Mouse (Mus musculus) monocyte, adult 5-6 weeks (primary cell): ENCODE results near the gene Aasdh. TPM values are rescaled to one million over a fixed set of nuclear protein-coding genes. Genes with fewer than 3 reads are reported as not detected.
"Not testable (repeated sequence)": the region's sequence is repeated elsewhere in the genome, so short reads cannot be mapped to it uniquely, and the experiment has no call there.

Experiments used
- ATAC-seq: fragments of 153-309, 156-312 bp; replicated peaks from 2 replicates; pipeline ENCODE4 v1.8.0; 2017; ENCODE audit warnings: mild to moderate bottlenecking; ENCODE audit not compliant: low TSS enrichment, insufficient number of reproducible peaks, severe bottlenecking, poor library complexity, low FRiP score
- total RNA-seq: library from RNA; stranded (forward); fragments of 200-1000, 200-491, 200-594 nt; gene quantifications from 3 replicates; pipeline ENCODE4 v1.2.3, GENCODE M21; 2017

Aasdh gene
- total RNA-seq, 1 experiment from 2014 or later = 24.6 TPM

DNA sequence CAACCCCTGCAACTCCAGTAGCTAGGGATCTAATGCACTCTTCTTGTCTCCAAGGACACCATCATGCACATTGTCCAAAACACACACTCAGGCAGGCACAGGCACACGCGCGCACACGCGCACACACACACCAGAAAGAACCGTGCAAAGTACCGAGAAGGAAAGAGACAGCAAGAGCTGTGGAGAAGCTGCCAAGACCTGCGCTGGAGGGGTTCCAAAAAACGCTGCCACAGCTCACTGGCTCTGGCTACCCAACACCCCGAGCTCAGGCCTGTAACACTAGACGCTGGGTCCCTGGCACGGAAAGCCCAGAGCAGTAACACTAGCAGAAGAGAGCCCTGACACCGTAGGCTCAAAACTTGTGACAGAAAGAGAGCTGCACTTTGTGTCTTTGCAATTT, 18.1 kb upstream of the Aasdh start:
- no peak for ATAC-seq

DNA sequence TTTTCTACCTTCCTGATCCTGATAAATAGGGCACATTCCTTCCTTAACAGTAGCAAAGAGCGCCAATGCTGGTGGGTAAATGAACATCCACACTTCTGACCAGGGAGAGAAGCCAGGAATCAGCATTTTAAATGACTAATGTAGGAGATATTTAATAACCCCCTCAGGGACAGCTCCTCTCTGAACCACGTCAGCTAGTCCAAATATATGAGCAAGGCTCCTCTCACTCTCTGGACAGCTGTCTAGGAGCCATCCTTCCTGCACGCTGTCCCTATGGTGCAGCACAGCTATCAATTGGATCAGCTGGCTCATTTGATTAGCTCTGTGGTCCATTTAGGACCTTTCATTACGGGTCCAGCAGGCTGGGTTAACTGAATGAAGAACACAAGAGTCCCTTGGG, 17.5 kb upstream of the Aasdh start:
- no peak for ATAC-seq

DNA sequence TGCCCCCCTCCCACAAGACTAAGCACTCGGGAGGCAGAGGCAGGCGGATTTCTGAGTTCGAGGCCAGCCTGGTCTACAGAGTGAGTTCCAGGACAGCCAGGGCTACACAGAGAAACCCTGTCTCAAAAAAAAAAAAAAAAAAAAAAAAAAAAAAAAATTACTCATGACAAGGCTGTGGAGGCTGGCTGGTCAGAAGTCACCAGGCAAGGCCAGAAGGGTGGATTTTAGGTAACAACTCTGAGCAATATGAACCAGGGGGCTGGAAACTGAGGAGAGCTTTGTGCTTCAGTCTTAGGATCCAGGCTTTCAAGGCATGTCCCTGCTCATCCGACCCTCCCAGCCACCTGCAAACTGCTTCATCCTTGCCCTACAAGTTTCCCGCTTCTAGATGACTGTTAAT, 7.2 kb upstream of the Aasdh start:
- not testable (repeated sequence) for ATAC-seq

DNA sequence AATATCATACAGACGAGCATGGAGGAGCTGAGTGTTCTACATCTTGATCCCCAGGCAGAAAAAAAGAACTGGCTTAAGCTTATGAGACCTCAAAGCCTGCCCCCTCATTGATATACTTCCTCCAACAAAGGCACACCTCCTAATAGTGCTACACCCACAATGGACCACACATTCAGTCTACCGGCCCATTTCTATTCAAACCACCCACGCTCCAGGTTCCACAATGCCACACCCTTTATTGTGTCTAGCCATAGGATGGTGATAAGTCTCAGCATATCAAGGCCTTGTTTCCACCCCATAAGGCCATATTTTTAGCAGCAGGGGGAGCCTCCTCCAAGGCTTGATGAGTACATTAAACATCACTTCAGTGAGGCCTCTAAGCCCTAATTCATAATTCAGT, 5.5 kb upstream of the Aasdh start:
- no peak for ATAC-seq

DNA sequence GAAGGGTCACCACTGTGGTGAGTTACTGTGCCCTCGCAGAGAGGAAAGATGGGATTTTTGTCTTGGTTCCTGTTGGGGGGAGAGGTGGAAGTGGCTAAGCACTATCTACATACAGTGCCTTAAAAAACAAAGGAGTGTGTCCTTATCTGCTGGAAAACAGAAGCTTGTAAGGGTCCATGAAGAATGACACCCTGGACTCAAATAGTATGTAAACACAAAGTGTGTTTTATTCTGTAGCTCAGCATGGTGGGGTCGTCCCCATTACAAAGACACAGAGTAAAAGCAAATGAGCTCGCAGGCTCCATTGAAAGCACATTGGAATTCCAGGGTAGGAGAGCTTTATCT, 813 bp upstream of the Aasdh start:
- no peak for ATAC-seq

DNA sequence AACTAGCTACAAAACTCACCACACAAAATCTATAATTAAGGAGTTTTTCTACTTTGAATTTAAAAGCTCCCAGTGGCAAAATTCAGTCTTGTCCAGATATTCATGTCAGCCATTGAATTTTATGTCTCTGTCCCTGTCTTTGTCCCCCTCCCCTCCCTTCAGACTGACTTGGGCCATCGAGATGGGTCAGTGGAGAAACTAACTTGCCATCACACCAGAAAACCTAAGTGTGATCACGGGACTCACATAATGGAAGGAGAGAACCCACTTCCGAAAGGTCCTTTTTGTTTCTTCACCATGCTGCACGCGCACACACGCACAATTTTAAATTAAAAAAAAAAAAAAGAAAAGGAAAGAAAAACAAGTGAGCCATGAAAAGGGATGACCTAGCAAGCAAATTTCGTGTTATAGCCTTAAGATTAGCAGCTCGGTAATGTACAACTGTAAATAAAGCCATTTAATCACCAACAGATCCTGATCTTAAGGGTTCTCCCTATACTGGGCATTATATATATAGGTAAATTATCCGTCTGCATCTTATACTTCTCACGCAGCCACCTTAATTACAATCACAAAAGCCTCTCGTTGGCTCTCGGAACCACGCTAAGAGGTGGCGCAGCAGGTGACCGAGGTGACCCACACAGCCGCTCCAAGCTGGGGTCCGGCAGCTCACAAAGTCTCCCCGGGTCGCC, 455 bp downstream of the Aasdh start:
- no peak for ATAC-seq

DNA sequence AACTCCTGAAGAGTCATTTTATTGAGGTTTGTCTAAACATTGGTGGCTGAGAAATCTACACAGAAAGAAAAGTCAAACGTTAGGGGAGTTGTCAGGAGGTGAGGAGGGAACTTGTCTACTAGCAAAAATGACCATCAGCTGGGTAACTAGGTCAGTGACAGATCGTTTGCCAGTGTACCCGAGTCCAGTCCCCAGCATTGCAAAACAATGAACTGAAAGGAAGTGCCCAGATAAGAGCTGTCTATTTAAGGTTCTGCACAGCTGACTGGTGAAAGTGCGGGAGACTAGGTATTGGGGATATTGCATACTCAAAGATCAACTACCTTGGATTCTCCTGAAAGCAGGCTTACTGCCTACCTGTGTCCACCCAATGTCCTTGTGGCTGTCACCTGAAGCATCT, 3.2 kb downstream of the Aasdh start:
- ATAC-seq = no peak

DNA sequence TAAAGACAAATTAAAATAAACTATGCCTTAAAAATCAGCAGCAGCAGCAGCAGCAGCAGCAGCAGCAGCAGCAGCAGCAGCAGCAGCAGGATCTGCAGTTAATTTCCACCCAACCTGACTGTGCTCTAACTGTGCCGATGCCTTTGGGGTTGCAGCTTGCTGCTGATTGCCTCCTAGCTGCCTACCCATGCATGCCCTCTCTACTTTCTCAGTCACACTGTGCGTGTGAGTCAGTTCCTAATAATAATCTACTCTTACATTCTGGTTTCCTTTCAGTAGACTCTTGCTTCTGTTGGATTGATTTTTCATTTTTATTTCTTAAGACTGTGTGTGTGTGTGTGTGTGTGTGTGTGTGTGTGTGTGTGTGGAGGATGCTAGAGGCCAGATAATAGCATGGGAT, 12.2 kb downstream of the Aasdh start:
- no peak for ATAC-seq

DNA sequence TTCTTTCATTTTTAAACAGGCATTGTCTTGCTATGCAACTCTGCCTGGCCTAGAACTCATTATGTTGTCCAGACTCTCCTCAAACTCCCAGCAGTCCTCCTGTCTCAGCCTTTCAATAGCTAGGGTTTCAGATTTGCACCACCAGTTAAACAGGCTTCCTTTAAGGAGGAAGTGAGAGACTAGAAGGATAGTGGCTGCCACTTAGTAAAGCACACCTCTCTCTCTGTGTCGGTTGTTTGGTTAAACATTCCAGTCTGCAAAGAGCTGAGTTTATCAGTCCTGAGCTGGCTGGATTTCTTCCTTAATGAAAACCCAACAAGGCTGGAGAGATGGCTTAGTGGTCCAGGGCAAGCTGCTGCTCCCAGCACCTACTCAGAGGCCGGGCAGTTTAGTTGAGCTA, 12.7 kb downstream of the Aasdh start:
- no peak for ATAC-seq

DNA sequence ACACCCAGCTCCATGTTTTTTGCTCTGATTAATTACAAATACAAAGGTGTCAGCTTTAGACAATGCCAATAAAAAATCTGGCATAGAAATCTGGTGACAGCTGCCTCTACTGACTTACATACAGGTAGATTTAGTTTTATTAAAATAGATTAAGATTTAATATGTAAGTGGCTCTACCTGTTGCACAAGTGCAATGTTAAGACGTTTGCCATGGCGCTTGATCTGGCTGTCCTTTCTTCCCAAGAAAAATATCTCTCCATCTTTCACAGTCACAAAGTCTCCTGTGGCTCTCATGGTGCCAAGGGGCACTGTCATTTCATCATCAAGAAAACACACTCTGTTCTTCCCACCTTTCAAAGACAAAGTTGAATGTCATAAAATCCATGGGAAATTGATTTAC, 18.3 kb downstream of the Aasdh start:
- no peak for ATAC-seq

DNA sequence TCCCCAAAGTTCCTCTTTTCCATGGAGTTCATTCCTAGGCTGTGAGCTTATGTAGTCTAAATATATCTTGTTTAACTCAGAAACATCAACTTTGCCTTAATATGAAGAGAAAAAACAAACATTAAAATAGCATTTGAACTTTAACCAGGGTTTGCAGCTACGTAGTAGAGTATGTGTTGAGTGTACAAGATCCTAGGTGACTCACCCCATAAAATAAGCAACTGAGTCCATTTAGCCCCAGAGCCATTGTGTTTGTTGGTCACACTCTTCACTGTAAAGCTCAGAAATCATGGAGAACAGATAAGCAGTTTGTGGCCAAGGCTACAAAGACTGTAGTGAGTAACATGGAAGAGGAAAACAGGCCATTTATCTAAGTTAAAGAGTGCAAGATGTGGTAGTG, 21.2 kb downstream of the Aasdh start:
- ATAC-seq = no peak

DNA sequence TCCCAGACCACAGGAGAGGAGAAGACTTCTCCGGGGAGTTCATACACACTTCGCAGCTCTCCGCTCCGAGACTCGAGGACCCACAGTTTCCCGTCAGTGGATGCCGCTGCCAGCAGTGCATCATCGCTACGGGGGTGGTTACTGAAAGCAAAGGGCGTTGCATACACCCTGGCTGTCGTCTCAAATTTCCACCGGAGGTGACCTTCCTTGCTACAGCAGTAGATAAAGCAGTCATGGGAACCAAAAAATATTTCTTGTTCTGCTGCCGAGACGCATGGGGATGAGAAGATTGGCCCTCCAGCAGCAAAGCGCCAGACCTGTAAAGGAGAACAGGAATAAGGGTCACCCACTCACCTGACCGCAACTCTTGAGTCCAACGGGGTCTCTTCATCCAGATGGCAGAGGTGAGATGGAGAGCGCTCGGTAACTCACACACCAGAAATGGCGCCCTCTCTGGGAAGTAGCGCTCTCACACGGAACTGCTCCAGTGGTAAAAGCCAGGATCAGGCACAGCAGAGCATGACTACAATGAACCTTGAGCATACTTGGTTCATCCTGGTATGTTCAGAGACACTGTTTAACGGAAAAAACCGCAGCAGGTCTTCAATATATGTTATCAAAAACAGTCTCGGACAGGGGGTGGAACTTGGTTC, 29.1 kb downstream of the Aasdh start:
- no peak for ATAC-seq

DNA sequence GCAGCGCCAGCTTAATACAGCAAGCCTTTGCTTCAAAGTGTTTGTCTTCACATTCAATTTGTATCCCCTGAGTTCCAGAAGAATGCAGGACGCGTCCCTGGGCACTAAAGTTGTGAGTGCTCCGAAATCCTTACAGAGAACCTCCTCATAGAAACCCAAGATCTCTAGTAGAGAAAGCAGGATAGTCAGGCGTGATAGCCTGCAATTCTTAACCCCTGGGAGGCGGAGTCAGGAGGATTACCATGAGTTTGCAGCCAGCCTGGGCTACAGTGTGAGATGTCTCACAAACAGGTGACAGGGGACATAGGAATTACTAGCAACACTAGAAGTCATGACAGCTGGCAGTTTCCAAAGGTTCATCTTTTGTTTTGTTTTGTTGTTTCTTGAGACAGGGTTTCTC, 35.8 kb downstream of the Aasdh start:
- ATAC-seq = no peak

DNA sequence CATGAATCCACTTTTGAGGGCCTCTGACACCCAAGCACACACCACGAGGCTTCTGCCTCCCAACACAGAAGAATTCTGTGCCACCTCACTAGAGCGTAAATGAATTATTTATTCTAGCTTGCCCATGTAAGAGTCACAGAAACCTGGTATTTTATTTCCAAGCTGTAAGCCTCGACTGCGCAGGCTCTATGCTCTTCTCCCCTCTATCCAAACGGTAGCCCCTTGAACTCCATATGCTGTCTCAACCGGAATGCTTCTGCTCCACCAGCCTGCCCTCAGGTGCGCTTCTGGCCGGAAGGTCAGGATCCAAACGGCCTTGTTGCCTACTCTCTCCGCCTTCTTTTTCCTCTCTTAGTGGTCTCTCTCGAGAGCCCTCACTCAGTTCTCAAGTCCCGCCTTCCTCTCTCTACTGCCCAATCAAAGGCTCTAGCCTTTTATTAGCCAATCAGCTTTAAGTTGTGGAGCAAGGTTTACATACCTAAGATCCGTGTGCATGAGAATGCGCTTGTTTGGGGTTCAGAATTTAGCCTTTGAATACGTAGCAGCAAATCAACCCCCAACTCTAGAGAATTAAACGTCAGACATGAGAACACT, 36.5 kb downstream of the Aasdh start:
- ATAC-seq = 0 out of 2 replicates have a peak, but pooled peaks have one; percentile 17

DNA sequence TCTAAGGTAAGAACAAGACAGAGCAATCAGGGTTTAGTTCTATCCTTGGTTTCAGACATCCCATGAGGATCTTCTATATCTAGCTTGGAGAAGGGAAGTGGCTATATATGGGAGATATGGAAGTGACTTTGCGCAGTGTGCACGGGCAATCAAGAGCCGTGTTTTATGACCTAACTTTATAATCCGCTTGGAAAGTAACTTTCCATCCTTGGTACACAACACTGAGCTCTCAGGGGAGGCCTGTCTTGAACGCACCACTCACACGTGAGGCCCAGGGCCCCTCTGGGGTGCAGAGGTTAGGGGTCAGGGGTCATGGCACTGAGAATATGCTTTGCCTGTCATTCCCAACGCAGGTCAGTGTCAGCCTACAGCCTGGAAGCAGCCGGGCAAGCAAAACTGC, 38.5 kb downstream of the Aasdh start:
- ATAC-seq = no peak

DNA sequence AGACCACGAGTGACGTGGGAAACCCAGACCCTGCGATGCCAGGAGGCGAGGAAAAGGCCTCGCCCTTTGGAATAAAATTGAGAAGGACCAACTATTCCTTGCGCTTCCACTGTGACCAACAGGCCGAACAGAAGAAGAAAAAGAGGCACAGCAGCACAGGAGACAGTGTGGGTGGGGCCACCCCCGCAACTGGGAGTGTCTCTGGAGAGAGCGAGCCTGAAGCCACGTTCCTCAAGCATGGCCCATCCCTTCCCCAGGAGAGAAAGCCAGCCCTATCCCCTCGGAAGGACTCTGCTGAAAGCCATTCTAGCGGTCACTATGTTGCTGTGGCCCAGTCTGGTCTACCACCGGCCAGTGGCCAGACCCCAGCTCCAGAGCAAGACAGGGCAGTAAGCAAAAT, 46.9 kb downstream of the Aasdh start:
- no peak for ATAC-seq

DNA sequence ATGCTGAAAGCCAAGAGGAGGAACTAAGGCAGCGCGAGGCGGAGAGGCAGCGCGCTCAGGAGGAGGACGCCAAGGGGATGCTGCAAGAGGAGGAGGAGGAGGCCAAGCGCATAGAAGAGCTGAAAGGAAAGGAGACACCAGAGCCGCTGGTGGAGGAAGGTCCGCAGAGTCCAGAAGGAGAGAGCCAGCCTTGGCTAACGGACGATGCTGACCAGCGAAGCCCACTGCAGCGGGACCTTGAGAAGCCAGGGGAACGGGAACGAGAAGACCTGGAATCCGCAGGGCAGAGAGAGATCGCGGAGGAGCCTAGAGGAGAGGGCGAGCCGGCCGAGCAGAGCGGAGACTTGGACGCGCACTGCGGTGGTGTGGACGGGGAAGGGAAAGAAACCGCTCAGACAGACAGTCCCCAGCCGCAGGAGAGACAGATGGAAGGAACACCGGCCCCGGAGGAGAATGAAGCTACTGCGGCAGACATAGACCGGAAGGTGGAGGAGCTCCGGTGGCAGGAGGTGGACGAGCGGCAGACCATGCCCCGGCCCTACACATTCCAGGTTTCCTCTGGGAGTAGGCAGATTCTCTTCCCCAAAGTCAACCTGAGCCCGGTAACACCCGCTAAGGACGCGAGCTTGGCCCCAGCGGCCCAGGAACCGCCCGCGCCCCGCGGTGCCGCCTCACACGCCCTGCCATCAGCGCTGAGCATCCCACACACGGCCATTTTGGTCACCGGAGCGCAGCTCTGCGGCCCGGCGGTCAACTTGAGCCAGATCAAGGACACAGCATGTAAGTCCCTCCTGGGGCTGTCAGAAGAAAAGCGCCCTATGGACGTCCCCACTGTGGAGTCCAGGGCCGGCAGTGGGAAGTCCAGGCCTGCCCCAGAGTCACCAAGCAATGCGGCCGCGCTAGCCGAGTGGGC, 48.0 kb downstream of the Aasdh start:
- ATAC-seq = no peak

DNA sequence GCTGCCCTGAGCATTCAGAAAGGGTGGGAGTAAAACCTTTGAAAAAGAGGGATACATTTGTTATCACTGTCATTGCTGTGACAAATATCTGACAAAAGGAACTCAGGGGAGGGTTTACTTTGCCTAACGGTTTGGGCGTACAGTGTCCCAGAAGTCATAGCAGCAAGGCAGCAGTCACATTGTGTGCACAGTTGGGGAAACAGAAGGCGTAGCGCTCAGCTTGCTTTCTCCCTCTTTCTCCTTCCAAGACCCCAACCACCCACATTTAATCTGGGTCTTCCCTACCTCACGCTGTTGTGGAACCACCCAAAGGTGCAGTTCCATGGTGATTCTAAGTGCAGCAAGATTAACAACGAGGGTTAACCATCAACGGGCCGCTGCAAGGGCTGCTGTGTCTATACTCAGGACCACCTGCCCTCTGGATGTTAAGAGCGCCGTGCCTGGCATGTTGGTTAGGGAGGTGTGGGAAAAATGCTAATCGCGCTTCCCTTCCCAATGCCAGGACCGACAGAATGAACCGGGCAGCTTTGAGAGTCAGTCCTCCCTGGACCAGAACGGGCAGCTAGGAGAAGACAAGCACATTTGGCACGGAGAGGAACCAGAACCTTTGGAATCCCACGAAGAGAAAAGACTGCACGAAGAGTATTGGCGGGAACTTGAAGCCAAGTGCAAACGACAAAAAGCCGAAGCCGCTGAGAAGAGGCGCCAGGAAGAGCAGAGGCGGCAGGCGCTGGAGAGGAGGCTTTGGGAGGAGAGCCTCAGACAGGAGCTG, 49.3 kb downstream of the Aasdh start:
- ATAC-seq = no peak

DNA sequence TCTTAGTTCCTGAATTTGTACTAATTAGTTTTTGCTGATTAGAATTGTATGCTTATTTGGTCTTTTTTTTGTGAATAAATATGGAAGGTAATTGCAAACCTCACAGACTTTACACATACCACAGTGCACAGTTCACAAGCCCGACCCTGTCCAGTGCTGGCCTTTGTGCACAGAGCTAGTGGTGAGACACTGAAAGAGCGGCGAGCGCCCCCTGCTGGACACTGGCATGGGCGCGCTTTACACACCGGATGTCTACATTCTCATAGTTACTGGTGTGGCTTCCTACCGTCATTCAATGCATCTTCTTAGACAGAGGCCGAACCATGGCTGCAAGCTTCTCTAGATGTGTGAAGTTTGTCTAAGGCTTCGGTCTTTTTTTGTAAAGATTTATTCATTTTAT, 51.8 kb downstream of the Aasdh start:
- peak; percentile 69 for ATAC-seq
